Mouse (Mus musculus) gonadal fat pad, adult 2 months (tissue): ENCODE measurements around the gene Gtpbp1. TPM values are rescaled to one million over a fixed set of nuclear protein-coding genes. Genes with fewer than 3 reads are reported as not detected.
A peak's percentile ranks its signal among the peaks of the same experiment; 100 is the strongest.
"Not testable (repeated sequence)": the region's sequence is repeated elsewhere in the genome, so short reads cannot be mapped to it uniquely, and the experiment has no call there.

Source experiments
- DNase-seq: peaks from one replicate; pipeline ENCODE4 v3.0.0-alpha.2; 2012; ENCODE audit warnings: low read depth
- polyA plus RNA-seq: library from polyadenylated mRNA; depleted of rRNA; stranded (reverse); fragments of >200 nt; gene quantifications from 2 replicates; pipeline ENCODE4 v1.2.3, GENCODE M21; 2012; rRNA removed

Gtpbp1 gene
- polyA plus RNA-seq = 27.7 and 37.8 TPM in 2 replicates

- DNase-seq = peak; percentile 99
Observed at GRCm38 (mm10) chr15:79690426-79691022, at the start of gene Gtpbp1. Gtpbp1 (plus strand) TSS chr15:79690845.

GRCm38 (mm10) chr15:79641135-79641817 lies 49.4 kb upstream of the Gtpbp1 start:
- no peak for DNase-seq

GRCm38 (mm10) chr15:79645483-79645882 lies 45.2 kb upstream of the Gtpbp1 start:
- no peak for DNase-seq

GRCm38 (mm10) chr15:79648130-79648529 lies 42.5 kb upstream of the Gtpbp1 start:
- DNase-seq = no peak

GRCm38 (mm10) chr15:79650569-79650968 lies 40.1 kb upstream of the Gtpbp1 start:
- DNase-seq = no peak

- DNase-seq = no peak
Observed at GRCm38 (mm10) chr15:79651481-79651880, 39.2 kb upstream of the Gtpbp1 start.

- DNase-seq = no peak
Observed at GRCm38 (mm10) chr15:79656451-79656850, 34.2 kb upstream of the Gtpbp1 start.

- DNase-seq = no peak
Observed at GRCm38 (mm10) chr15:79657837-79658530, 32.7 kb upstream of the Gtpbp1 start.

- no peak for DNase-seq
Observed at GRCm38 (mm10) chr15:79658531-79659375, 31.9 kb upstream of the Gtpbp1 start, which contains the start of the genes Fam227a and Cby1. Fam227a (minus strand) TSS chr15:79658956. Cby1 (plus strand) TSS chr15:79659199.

- no peak for DNase-seq
Observed at GRCm38 (mm10) chr15:79661852-79662251, 28.8 kb upstream of the Gtpbp1 start.

- no peak for DNase-seq
Observed at GRCm38 (mm10) chr15:79664666-79665065, 26.0 kb upstream of the Gtpbp1 start.

- DNase-seq = no peak
Observed at GRCm38 (mm10) chr15:79669195-79669594, 21.4 kb upstream of the Gtpbp1 start.

- no peak for DNase-seq
Observed at GRCm38 (mm10) chr15:79670249-79670971, 20.2 kb upstream of the Gtpbp1 start, which contains the start of gene Tomm22. Tomm22 (plus strand) TSS chr15:79670861.

GRCm38 (mm10) chr15:79670972-79671299 lies 19.7 kb upstream of the Gtpbp1 start:
- no peak for DNase-seq

- not testable (repeated sequence) for DNase-seq
Observed at GRCm38 (mm10) chr15:79671828-79672348, 18.8 kb upstream of the Gtpbp1 start.

- no peak for DNase-seq
Observed at GRCm38 (mm10) chr15:79677936-79678335, 12.7 kb upstream of the Gtpbp1 start.

GRCm38 (mm10) chr15:79681973-79682372 lies 8.7 kb upstream of the Gtpbp1 start:
- no peak for DNase-seq

GRCm38 (mm10) chr15:79683146-79683545 lies 7.5 kb upstream of the Gtpbp1 start:
- no peak for DNase-seq

GRCm38 (mm10) chr15:79683707-79684465 lies 6.8 kb upstream of the Gtpbp1 start:
- DNase-seq = no peak

GRCm38 (mm10) chr15:79684616-79685015 lies 6.0 kb upstream of the Gtpbp1 start:
- no peak for DNase-seq
